Mouse (Mus musculus) spleen, adult 2 months (tissue): Measurements from ENCODE around the gene Fis1.

Experiments
- CTCF ChIP-seq: fragments of 200-500 bp; IDR thresholded peaks from 2 replicates; pipeline ENCODE4 v1.5.1; 2011; ENCODE audit warnings: mild to moderate bottlenecking, inconsistent platforms; ENCODE audit not compliant: insufficient read depth, insufficient read length, insufficient replicate concordance; ENCODE audit errors: extremely low read depth
- POLR2A ChIP-seq: fragments of 200-500 bp; IDR thresholded peaks from 2 replicates; pipeline ENCODE4 v1.6.1; 2011; ENCODE audit warnings: low read depth, low read length, inconsistent platforms

- no peak for TF ChIP-seq CTCF
- no peak for TF ChIP-seq POLR2A
Measured at GRCm38 (mm10) chr5:136917613-136918242, 35.3 kb upstream of the Fis1 start.
